Mouse (Mus musculus): ENCODE results near the gene Mpzl1. TPM values are rescaled to one million over a fixed set of nuclear protein-coding genes. Genes with fewer than 3 reads are reported as not detected.
"Not testable (repeated sequence)": the region's sequence is repeated elsewhere in the genome, so short reads cannot be mapped to it uniquely, and the experiment has no call there.

The Mpzl1 gene
- polyA plus RNA-seq (2014; fragmentation: Nextera tagmentation; extraction: Ambion mirVana): 155 and 182 TPM in 2 replicates

DNA sequence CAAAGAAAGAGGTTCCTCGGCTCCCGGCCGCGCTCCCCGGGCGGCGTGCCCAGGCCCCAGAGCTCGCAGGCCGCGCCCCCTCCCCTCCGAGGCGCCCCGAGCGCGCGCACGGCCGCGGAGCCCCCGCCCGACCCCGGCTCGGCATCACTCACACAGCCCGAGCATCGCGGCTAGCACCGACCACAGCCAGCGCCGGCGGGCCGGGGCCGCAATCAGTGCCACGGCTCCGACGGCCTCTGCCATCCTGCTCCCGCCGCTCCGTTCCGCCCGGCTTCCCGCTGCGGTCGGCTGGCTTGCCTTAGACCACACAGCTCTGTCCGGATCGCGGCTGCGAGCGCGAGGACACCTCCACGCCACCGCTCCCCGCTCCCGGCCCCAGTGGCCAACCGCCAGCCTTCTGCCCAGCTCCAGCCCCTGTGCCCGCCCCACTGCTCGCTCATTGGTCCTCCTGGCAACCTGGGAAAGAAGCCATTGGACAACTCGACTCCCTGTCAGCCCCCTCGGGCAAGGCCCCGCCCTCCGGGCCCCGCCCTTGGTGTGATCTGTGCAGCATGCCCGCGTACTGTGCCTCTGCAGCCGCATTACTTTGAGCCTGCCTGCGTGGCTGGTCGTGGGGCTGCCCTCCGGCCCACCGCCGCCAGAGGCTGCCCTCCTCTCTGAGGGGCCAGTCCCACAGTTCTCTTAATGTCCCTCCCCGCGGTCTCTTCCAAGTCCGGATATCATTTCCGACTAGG lies at the start of gene Mpzl1:
Gene Mpzl1 (minus strand): TSS at position 388 of the 734 bp plus-strand sequence.
- H3K4me1 ChIP-seq (ENCODE audit: control insufficient read depth, insufficient read depth, low read length): peaks cover 14% of the 10 kb centered on the region; the same call in 1 of the 2 replicates
- no peaks in the 10 kb centered on the region for H3K36me3 ChIP-seq (ENCODE audit: control insufficient read depth, insufficient read depth, low read length)
- H3K27ac ChIP-seq (ENCODE audit: low read depth, low read length): peak within 1 kb of the TSS; percentile 93
- peak within 1 kb of the TSS; percentile 92 for H3K4me3 ChIP-seq (ENCODE audit: low read depth, low read length)
- H3K27me3 ChIP-seq (ENCODE audit: control insufficient read depth, insufficient read depth, low read length): no peaks in the 10 kb centered on the region
- ATAC-seq (ENCODE audit: low read depth): peak; percentile 99
- no peaks in the 10 kb centered on the region for H3K9me3 ChIP-seq (ENCODE audit: control insufficient read depth, low read length)
- under 1% methylated on average over 55 of the region's 73 CpGs for whole genome bisulfite sequencing
- H3K9ac ChIP-seq (replicated peaks; ENCODE audit: low read depth, low read length): peak within 1 kb of the TSS; percentile 87
- peak within 1 kb of the TSS; percentile 80 for H3K4me2 ChIP-seq (ENCODE audit: low read depth, low read length)

DNA sequence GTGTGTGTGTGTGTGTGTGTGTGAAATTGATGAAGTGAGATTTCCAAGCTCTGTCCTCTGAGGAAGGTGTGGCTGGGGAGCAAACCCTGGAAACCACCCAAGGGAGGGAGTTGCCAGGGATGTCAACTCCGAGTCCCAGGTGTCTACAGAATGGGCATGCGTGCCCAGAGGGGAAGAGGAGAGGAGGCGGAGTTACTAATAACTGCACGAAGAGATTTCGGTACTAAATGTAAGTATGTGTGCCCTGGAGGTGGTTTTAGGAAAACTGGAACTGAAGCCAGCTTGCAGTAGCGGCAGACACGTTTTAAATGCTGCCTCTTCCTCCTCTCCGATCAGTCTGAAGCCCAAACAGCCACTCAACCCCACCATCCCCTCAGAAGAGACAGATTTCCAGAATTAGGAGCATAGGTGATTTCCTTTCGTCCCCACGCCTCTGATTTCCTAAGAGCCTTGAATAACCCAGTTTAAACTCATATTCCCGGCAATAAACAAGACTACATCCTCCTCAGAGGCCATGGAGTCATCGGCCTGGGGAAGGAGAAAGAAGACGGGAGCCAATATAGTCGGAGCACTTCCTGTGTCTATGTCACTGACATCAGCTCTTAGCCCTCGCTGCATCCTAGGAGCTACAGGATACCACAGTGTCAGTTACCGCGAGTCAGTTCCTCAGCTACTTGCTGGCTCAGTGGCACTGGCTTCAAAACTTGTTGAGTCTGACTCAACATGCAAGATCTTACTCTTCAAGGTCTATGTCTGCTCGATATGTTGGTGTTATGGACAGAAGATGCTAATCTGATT lies 47.9 kb upstream of the Mpzl1 start:
- WGBS: 79% methylated on average over 18 of the region's 18 CpGs
- H3K27ac ChIP-seq (ENCODE audit: low read depth, low read length): no peak overlapping the region
- ATAC-seq (ENCODE audit: low read depth): no peak
- no peaks in the 10 kb centered on the region for H3K4me1 ChIP-seq (ENCODE audit: control insufficient read depth, insufficient read depth, low read length)
- H3K9me3 ChIP-seq (ENCODE audit: control insufficient read depth, low read length): no peaks in the 10 kb centered on the region
- no peak overlapping the region for H3K9ac ChIP-seq (replicated peaks; ENCODE audit: low read depth, low read length)
- no peak overlapping the region for H3K4me3 ChIP-seq (ENCODE audit: low read depth, low read length)
- H3K27me3 ChIP-seq (ENCODE audit: control insufficient read depth, insufficient read depth, low read length): no peaks in the 10 kb centered on the region
- no peaks in the 10 kb centered on the region for H3K36me3 ChIP-seq (ENCODE audit: control insufficient read depth, insufficient read depth, low read length)
- H3K4me2 ChIP-seq (ENCODE audit: low read depth, low read length): no peak overlapping the region

DNA sequence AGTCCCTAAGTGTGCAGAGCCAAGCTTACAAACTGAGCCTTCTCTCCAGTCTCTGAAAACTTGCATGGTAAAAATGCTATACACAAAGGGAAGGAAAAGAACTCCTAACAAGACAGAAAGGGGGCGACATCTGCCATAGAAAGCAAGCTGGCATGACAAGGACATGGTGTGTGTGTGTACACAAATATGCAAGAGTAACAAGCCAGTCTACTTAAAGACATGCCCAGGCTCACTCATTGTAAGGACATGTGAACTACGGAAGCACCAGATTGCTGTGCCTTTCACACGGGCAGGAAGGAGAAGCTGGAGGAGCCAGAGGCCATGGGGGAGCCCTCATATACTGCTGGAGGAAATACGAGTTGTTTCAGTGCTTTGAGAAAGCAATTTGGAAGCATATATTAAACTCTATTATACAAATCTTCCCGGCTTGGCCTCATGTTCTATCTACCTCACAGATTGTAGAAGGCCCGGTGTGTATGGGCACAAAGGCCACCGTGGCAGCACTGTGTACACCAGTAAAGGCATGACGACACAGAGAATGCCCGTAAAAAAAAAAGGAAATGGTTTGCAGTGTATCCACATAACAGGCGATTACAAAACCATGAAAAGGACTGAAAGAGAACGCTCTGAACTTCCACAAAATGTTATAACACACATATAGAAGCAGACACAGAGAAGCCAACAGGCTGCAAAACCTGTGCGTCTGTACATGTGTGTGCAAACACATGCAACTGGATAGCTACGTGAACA lies 46.9 kb upstream of the Mpzl1 start:
- no peak for ATAC-seq (ENCODE audit: low read depth)
- Histone ChIP-seq H3K27ac (ENCODE audit: low read depth, low read length) (no peak overlapping the region), H3K36me3 (ENCODE audit: control insufficient read depth, insufficient read depth, low read length) (no peaks in the 10 kb centered on the region), H3K9ac (replicated peaks; ENCODE audit: low read depth, low read length) (no peak overlapping the region), H3K4me1 (ENCODE audit: control insufficient read depth, insufficient read depth, low read length) (no peaks in the 10 kb centered on the region), H3K4me3 (ENCODE audit: low read depth, low read length) (no peak overlapping the region), H3K4me2 (ENCODE audit: low read depth, low read length) (no peak overlapping the region), H3K9me3 (ENCODE audit: control insufficient read depth, low read length) (no peaks in the 10 kb centered on the region), H3K27me3 (ENCODE audit: control insufficient read depth, insufficient read depth, low read length) (no peaks in the 10 kb centered on the region)
- 64% methylated on average over 13 of the region's 13 CpGs for WGBS

DNA sequence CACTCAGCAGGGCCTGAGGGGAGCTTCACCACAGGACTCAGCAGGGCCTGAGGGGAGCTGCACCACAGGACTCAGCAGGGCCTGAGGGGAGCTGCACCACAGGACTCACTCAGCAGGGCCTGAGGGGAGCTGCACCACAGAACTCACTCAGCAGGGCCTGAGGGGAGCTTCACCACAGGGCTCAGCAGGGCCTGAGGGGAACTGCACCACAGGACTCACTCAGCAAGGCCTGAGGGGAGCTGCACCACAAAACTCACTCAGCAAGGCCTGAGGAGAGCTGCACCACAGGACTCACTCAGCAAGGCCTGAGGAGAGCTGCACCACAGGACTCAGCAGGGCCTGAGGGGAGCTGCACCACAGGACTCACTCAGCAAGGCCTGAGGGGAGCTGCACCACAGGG lies 45.7 kb upstream of the Mpzl1 start:
- not testable (repeated sequence) for H3K4me2 ChIP-seq (ENCODE audit: low read depth, low read length); H3K4me1 ChIP-seq (ENCODE audit: control insufficient read depth, insufficient read depth, low read length); ATAC-seq (ENCODE audit: low read depth); H3K4me3 ChIP-seq (ENCODE audit: low read depth, low read length); H3K27ac ChIP-seq (ENCODE audit: low read depth, low read length); H3K36me3 ChIP-seq (ENCODE audit: control insufficient read depth, insufficient read depth, low read length); H3K27me3 ChIP-seq (ENCODE audit: control insufficient read depth, insufficient read depth, low read length); H3K9ac ChIP-seq (replicated peaks; ENCODE audit: low read depth, low read length); H3K9me3 ChIP-seq (ENCODE audit: control insufficient read depth, low read length)

DNA sequence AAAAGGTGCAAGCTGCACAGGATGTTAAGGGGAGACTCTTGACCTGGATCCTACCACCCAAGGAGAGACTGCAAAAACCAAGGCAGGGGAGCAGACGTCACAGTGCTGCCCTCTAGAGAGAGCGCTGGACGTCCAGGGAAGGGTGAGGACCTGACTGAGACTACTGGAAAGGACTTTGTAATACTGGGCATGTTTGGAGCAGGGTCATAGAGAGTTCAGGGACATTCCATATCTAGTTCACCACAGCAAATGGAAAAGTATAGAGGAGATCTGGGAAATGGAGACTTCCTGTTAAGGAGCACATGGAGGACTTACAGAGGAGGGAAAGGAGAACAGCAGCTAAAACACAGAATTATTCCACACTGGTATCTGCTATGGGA lies 45.3 kb upstream of the Mpzl1 start:
- Histone ChIP-seq H3K36me3 (ENCODE audit: control insufficient read depth, insufficient read depth, low read length) (no peaks in the 10 kb centered on the region), H3K4me1 (ENCODE audit: control insufficient read depth, insufficient read depth, low read length) (no peaks in the 10 kb centered on the region), H3K27ac (ENCODE audit: low read depth, low read length) (no peak overlapping the region), H3K27me3 (ENCODE audit: control insufficient read depth, insufficient read depth, low read length) (no peaks in the 10 kb centered on the region), H3K4me3 (ENCODE audit: low read depth, low read length) (no peak overlapping the region), H3K9ac (replicated peaks; ENCODE audit: low read depth, low read length) (no peak overlapping the region), H3K9me3 (ENCODE audit: control insufficient read depth, low read length) (no peaks in the 10 kb centered on the region), H3K4me2 (ENCODE audit: low read depth, low read length) (no peak overlapping the region)
- 51% methylated on average over 3 of the region's 3 CpGs for WGBS
- ATAC-seq (ENCODE audit: low read depth): no peak

DNA sequence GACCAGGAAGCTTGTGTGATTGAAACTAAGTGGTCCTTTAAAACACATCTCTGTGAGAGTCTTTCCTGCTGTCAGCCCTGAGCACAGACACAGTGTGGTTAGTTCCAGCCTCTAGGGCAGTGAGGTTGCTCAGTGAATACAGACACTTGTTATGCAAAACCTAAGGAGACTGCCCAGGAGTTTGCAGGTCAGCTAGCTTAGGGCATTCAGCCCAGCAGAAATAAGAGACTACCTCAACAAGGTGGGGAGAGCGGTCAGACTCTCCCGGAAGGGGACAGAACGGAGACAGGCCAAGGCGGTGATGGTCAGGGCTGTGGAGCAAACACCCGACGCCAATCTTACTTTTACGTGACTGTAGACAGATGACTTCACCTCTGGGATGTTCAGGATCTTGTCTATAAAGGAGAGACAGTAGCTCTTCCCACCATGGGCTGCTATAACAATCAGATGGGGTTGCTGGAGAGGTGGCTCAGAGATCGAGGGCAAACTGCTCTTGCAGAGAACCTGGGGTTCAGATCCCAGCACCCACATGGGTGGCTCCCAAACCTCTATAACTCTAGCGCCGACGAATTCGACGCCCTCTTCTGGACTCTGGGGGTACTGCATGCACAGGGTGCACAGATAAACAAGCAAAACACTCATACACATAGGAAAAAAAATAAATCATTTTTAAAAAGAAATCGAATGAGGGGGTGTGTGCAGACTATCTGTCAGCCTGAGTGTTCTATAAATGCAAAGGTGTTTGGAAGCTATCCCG lies 44.7 kb upstream of the Mpzl1 start:
- no peak overlapping the region for H3K4me3 ChIP-seq (ENCODE audit: low read depth, low read length)
- ATAC-seq (ENCODE audit: low read depth): no peak
- 68% methylated on average over 15 of the region's 15 CpGs for WGBS

DNA sequence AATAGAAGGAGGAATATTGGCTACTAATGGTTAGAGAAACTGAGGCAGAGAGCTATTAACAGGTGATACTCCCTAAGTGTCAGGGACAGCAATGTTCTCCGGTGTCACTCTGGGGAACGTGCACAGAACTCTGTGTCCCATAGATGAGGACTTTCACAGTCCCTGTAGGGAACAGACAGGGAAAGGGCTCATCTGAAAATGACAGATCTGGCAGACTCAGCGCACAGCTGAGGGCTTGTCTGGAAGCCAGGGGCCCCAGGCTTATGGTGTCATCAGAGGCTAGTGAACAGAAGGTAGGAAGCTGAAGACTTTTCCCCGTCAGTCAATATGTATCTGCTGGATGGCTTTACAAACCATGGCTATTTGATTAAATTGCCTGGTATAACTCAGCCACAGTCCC lies 43.2 kb upstream of the Mpzl1 start:
- Histone ChIP-seq H3K9ac (replicated peaks; ENCODE audit: low read depth, low read length) (no peak overlapping the region), H3K4me1 (ENCODE audit: control insufficient read depth, insufficient read depth, low read length) (no peaks in the 10 kb centered on the region), H3K27ac (ENCODE audit: low read depth, low read length) (no peak overlapping the region), H3K9me3 (ENCODE audit: control insufficient read depth, low read length) (no peaks in the 10 kb centered on the region), H3K36me3 (ENCODE audit: control insufficient read depth, insufficient read depth, low read length) (no peaks in the 10 kb centered on the region), H3K4me2 (ENCODE audit: low read depth, low read length) (no peak overlapping the region), H3K4me3 (ENCODE audit: low read depth, low read length) (no peak overlapping the region), H3K27me3 (ENCODE audit: control insufficient read depth, insufficient read depth, low read length) (no peaks in the 10 kb centered on the region)
- no peak for ATAC-seq (ENCODE audit: low read depth)
- 71% methylated on average over 4 of the region's 4 CpGs for WGBS

More for the DNA sequence above, 44.7 kb upstream of the Mpzl1 start:
- H3K4me2 ChIP-seq (ENCODE audit: low read depth, low read length): no peak overlapping the region
- H3K9ac ChIP-seq (replicated peaks; ENCODE audit: low read depth, low read length): no peak overlapping the region
- H3K27me3 ChIP-seq (ENCODE audit: control insufficient read depth, insufficient read depth, low read length): no peaks in the 10 kb centered on the region
- no peak overlapping the region for H3K27ac ChIP-seq (ENCODE audit: low read depth, low read length)
- H3K36me3 ChIP-seq (ENCODE audit: control insufficient read depth, insufficient read depth, low read length): no peaks in the 10 kb centered on the region
- no peaks in the 10 kb centered on the region for H3K9me3 ChIP-seq (ENCODE audit: control insufficient read depth, low read length)
- no peaks in the 10 kb centered on the region for H3K4me1 ChIP-seq (ENCODE audit: control insufficient read depth, insufficient read depth, low read length)

DNA sequence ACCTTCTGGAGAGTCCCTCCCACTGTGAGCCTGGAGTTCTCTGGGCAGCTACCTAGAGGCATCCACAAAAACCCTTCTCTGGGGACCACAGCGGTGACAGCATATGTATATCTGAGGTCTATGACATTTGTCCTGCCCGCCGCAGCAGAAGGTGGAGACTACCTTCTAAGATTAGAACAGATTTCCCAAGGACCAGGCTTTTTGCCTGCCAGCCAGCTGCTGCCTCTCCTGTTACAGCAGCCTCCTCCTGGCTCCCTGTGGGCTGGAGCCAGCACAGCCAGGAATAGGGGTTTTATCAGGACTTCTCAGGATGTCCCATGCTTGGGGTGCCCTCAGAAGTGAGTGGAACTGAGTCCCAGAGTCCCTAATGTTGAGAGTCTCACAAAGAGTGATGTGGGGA lies 42.7 kb upstream of the Mpzl1 start:
- H3K9me3 ChIP-seq (ENCODE audit: control insufficient read depth, low read length): no peaks in the 10 kb centered on the region
- WGBS: 85% methylated on average over 3 of the region's 3 CpGs
- no peaks in the 10 kb centered on the region for H3K36me3 ChIP-seq (ENCODE audit: control insufficient read depth, insufficient read depth, low read length)
- H3K4me3 ChIP-seq (ENCODE audit: low read depth, low read length): no peak overlapping the region
- H3K4me1 ChIP-seq (ENCODE audit: control insufficient read depth, insufficient read depth, low read length): no peaks in the 10 kb centered on the region
- H3K4me2 ChIP-seq (ENCODE audit: low read depth, low read length): no peak overlapping the region
- no peak for ATAC-seq (ENCODE audit: low read depth)
- H3K27me3 ChIP-seq (ENCODE audit: control insufficient read depth, insufficient read depth, low read length): no peaks in the 10 kb centered on the region
- no peak overlapping the region for H3K27ac ChIP-seq (ENCODE audit: low read depth, low read length)
- H3K9ac ChIP-seq (replicated peaks; ENCODE audit: low read depth, low read length): no peak overlapping the region
